Mouse (Mus musculus) embryonic fibroblast, embryonic 13.5 days (primary cell): ENCODE measurements around the gene Wdr66.

Experiments used
- CTCF ChIP-seq: IDR thresholded peaks from 2 replicates; pipeline ENCODE4 v1.5.1; 2011; ENCODE audit warnings: mild to moderate bottlenecking, control low read depth, low read length, moderate library complexity, borderline replicate concordance; ENCODE audit not compliant: insufficient read depth
- POLR2A ChIP-seq: IDR thresholded peaks from 2 replicates; pipeline ENCODE4 v1.6.1; 2011; ENCODE audit warnings: low read depth, mild to moderate bottlenecking, control low read depth, low read length, moderate library complexity

- TF ChIP-seq POLR2A, result no peak
- TF ChIP-seq CTCF, result no peak
Observed at GRCm38 (mm10) chr5:123298526-123298925, 46.6 kb downstream of the Wdr66 start.
